Mouse (Mus musculus): Measurements from ENCODE around the gene Fam110c. TPM values are rescaled to one million over a fixed set of nuclear protein-coding genes. Genes with fewer than 3 reads are reported as not detected.

Fam110c gene
- polyA plus RNA-seq, 1 experiment from 2014 or later, result 4.9 TPM

- 68% methylated on average over 6 of the region's 6 CpGs for WGBS
- no peak overlapping the region for H3K9ac ChIP-seq
- H3K36me3 ChIP-seq, result no peaks in the 10 kb centered on the region
- H3K27ac ChIP-seq, result no peak overlapping the region
- no peaks in the 10 kb centered on the region for H3K9me3 ChIP-seq (replicated peaks)
- peaks cover 11% of the 10 kb centered on the region for H3K4me1 ChIP-seq
- no peak for ATAC-seq (replicated peaks; ENCODE audit: low FRiP score)
- H3K4me2 ChIP-seq, result no peak overlapping the region
- no peak overlapping the region for H3K4me3 ChIP-seq (replicated peaks)
- peaks cover 15% of the 10 kb centered on the region for H3K27me3 ChIP-seq
Observed at GRCm38 (mm10) chr12:31080352-31080751, 6.7 kb downstream of the Fam110c start.

GRCm38 (mm10) chr12:31080890-31081554 is 7.4 kb downstream of the Fam110c start:
- no peaks in the 10 kb centered on the region for H3K9me3 ChIP-seq (replicated peaks)
- H3K4me3 ChIP-seq (replicated peaks), result no peak overlapping the region
- no peak overlapping the region for H3K9ac ChIP-seq
- peaks cover 11% of the 10 kb centered on the region for H3K27me3 ChIP-seq
- H3K36me3 ChIP-seq, result no peaks in the 10 kb centered on the region
- no peak for ATAC-seq (replicated peaks; ENCODE audit: low FRiP score)
- no peak overlapping the region for H3K27ac ChIP-seq
- H3K4me2 ChIP-seq, result no peak overlapping the region
- WGBS, result 84% methylated on average over 6 of the region's 6 CpGs
- peaks cover 8% of the 10 kb centered on the region; the same call in 1 of the 2 replicates for H3K4me1 ChIP-seq

- Histone ChIP-seq H3K4me2 (no peak overlapping the region), H3K27ac (no peak overlapping the region), H3K9me3 (replicated peaks) (no peaks in the 10 kb centered on the region), H3K36me3 (no peaks in the 10 kb centered on the region), H3K27me3 (no peaks in the 10 kb centered on the region), H3K9ac (no peak overlapping the region), H3K4me1 (peaks cover 4% of the 10 kb centered on the region; the same call in 1 of the 2 replicates), H3K4me3 (replicated peaks) (no peak overlapping the region)
- ATAC-seq (replicated peaks; ENCODE audit: low FRiP score), result no peak
- WGBS, result 72% methylated on average over 4 of the region's 4 CpGs
Observed at GRCm38 (mm10) chr12:31083007-31083406, 9.3 kb downstream of the Fam110c start.

GRCm38 (mm10) chr12:31083407-31083806 is 9.7 kb downstream of the Fam110c start:
- Histone ChIP-seq H3K36me3 (no peaks in the 10 kb centered on the region), H3K4me2 (no peak overlapping the region), H3K9me3 (replicated peaks) (no peaks in the 10 kb centered on the region), H3K27me3 (no peaks in the 10 kb centered on the region), H3K4me3 (replicated peaks) (no peak overlapping the region), H3K27ac (no peak overlapping the region), H3K4me1 (peaks cover 3% of the 10 kb centered on the region; the same call in 1 of the 2 replicates), H3K9ac (no peak overlapping the region)
- WGBS, result 68% methylated on average over 4 of the region's 4 CpGs
- no peak for ATAC-seq (replicated peaks; ENCODE audit: low FRiP score)

GRCm38 (mm10) chr12:31087060-31087459 is 13.4 kb downstream of the Fam110c start:
- H3K9ac ChIP-seq, result no peak overlapping the region
- no peaks in the 10 kb centered on the region for H3K4me1 ChIP-seq
- H3K4me3 ChIP-seq (replicated peaks), result no peak overlapping the region
- no peaks in the 10 kb centered on the region for H3K9me3 ChIP-seq (replicated peaks)
- no peak for ATAC-seq (replicated peaks; ENCODE audit: low FRiP score)
- WGBS, result 85% methylated on average over 4 of the region's 4 CpGs
- no peak overlapping the region for H3K4me2 ChIP-seq
- no peaks in the 10 kb centered on the region for H3K36me3 ChIP-seq
- no peak overlapping the region for H3K27ac ChIP-seq
- H3K27me3 ChIP-seq, result no peaks in the 10 kb centered on the region

GRCm38 (mm10) chr12:31090401-31090800 is 16.7 kb downstream of the Fam110c start:
- Histone ChIP-seq H3K36me3 (no peaks in the 10 kb centered on the region), H3K9me3 (replicated peaks) (no peaks in the 10 kb centered on the region), H3K4me3 (replicated peaks) (no peak overlapping the region), H3K4me1 (no peaks in the 10 kb centered on the region), H3K9ac (no peak overlapping the region), H3K27ac (no peak overlapping the region), H3K4me2 (no peak overlapping the region), H3K27me3 (no peaks in the 10 kb centered on the region)
- ATAC-seq (replicated peaks; ENCODE audit: low FRiP score), result no peak
- WGBS, result 36% methylated on average over 6 of the region's 6 CpGs

GRCm38 (mm10) chr12:31090882-31091640 is 17.4 kb downstream of the Fam110c start:
- Histone ChIP-seq H3K9ac (no peak overlapping the region), H3K36me3 (no peaks in the 10 kb centered on the region), H3K4me2 (no peak overlapping the region), H3K9me3 (replicated peaks) (no peaks in the 10 kb centered on the region), H3K4me1 (no peaks in the 10 kb centered on the region), H3K27me3 (no peaks in the 10 kb centered on the region), H3K4me3 (replicated peaks) (no peak overlapping the region), H3K27ac (no peak overlapping the region)
- 73% methylated on average over 11 of the region's 11 CpGs for WGBS
- no peak for ATAC-seq (replicated peaks; ENCODE audit: low FRiP score)

- no peaks in the 10 kb centered on the region for H3K4me1 ChIP-seq
- no peak overlapping the region for H3K9ac ChIP-seq
- H3K4me3 ChIP-seq (replicated peaks), result no peak overlapping the region
- ATAC-seq (replicated peaks; ENCODE audit: low FRiP score), result no peak
- H3K4me2 ChIP-seq, result no peak overlapping the region
- no peaks in the 10 kb centered on the region for H3K9me3 ChIP-seq (replicated peaks)
- no peak overlapping the region for H3K27ac ChIP-seq
- no peaks in the 10 kb centered on the region for H3K27me3 ChIP-seq
- WGBS, result 20% methylated on average over 5 of the region's 5 CpGs
- H3K36me3 ChIP-seq, result no peaks in the 10 kb centered on the region
Observed at GRCm38 (mm10) chr12:31092481-31092880, 18.8 kb downstream of the Fam110c start.

GRCm38 (mm10) chr12:31097185-31097584 is 23.5 kb downstream of the Fam110c start:
- no peak overlapping the region for H3K9ac ChIP-seq
- H3K9me3 ChIP-seq (replicated peaks), result no peaks in the 10 kb centered on the region
- no peaks in the 10 kb centered on the region for H3K36me3 ChIP-seq
- H3K4me3 ChIP-seq (replicated peaks), result no peak overlapping the region
- no peak overlapping the region for H3K27ac ChIP-seq
- no peaks in the 10 kb centered on the region for H3K27me3 ChIP-seq
- ATAC-seq (replicated peaks; ENCODE audit: low FRiP score), result no peak
- no peak overlapping the region for H3K4me2 ChIP-seq
- H3K4me1 ChIP-seq, result no peaks in the 10 kb centered on the region
- 90% methylated on average over 6 of the region's 6 CpGs for WGBS

- H3K27me3 ChIP-seq, result no peaks in the 10 kb centered on the region
- H3K4me3 ChIP-seq (replicated peaks), result no peak overlapping the region
- H3K9me3 ChIP-seq (replicated peaks), result no peaks in the 10 kb centered on the region
- H3K4me1 ChIP-seq, result no peaks in the 10 kb centered on the region
- H3K27ac ChIP-seq, result no peak overlapping the region
- H3K4me2 ChIP-seq, result no peak overlapping the region
- WGBS, result 96% methylated on average over 4 of the region's 4 CpGs
- H3K9ac ChIP-seq, result no peak overlapping the region
- ATAC-seq (replicated peaks; ENCODE audit: low FRiP score), result no peak
- H3K36me3 ChIP-seq, result no peaks in the 10 kb centered on the region
Observed at GRCm38 (mm10) chr12:31101190-31101589, 27.5 kb downstream of the Fam110c start.

- no peak overlapping the region for H3K4me3 ChIP-seq (replicated peaks)
- no peaks in the 10 kb centered on the region for H3K9me3 ChIP-seq (replicated peaks)
- WGBS, result 82% methylated on average over 4 of the region's 4 CpGs
Observed at GRCm38 (mm10) chr12:31101821-31102220, 28.2 kb downstream of the Fam110c start.

GRCm38 (mm10) chr12:31116005-31116466 is 42.4 kb downstream of the Fam110c start:
- Histone ChIP-seq H3K27ac (no peak overlapping the region), H3K27me3 (no peaks in the 10 kb centered on the region), H3K4me3 (replicated peaks) (no peak overlapping the region), H3K9ac (no peak overlapping the region), H3K4me2 (no peak overlapping the region), H3K36me3 (no peaks in the 10 kb centered on the region), H3K9me3 (replicated peaks) (no peaks in the 10 kb centered on the region), H3K4me1 (peaks cover 14% of the 10 kb centered on the region)
- 11% methylated on average over 8 of the region's 8 CpGs for WGBS
- peak; percentile 53; the same call in 1 of the 2 replicates for ATAC-seq (replicated peaks; ENCODE audit: low FRiP score)

More at GRCm38 (mm10) chr12:31101821-31102220, 28.2 kb downstream of the Fam110c start:
- Histone ChIP-seq H3K27me3 (no peaks in the 10 kb centered on the region), H3K4me2 (no peak overlapping the region), H3K27ac (no peak overlapping the region), H3K9ac (no peak overlapping the region), H3K4me1 (no peaks in the 10 kb centered on the region), H3K36me3 (no peaks in the 10 kb centered on the region)
- no peak for ATAC-seq (replicated peaks; ENCODE audit: low FRiP score)
